Mouse (Mus musculus) ovary, adult 10 weeks (tissue): ENCODE results near the gene Hnrnpl. TPM values are rescaled to one million over a fixed set of nuclear protein-coding genes. Genes with fewer than 3 reads are reported as not detected.

ENCODE experiments used
- polyA plus RNA-seq: library from polyadenylated mRNA; stranded (reverse); fragments of 350-450 nt; fragmentation: Illumina TruSeq; extraction: RNeasy Lipid Tissue Mini Kit (QIAGEN cat#74804); gene quantifications from one replicate; pipeline ENCODE4 v1.2.3, GENCODE M21; 2014

Hnrnpl gene
- polyA plus RNA-seq, result 395 TPM

GRCm38 (mm10) chr7:28808221-28808941 is at the start of gene Hnrnpl:
Hnrnpl (plus strand) TSS chr7:28808541.

GRCm38 (mm10) chr7:28766173-28766879 is 42.0 kb upstream of the Hnrnpl start, which contains the start of gene Sirt2:
Sirt2 (plus strand) TSS chr7:28766735.

GRCm38 (mm10) chr7:28767462-28767965 is 40.8 kb upstream of the Hnrnpl start, which contains the start of gene Nfkbib:
Nfkbib (minus strand) TSS chr7:28767512.

GRCm38 (mm10) chr7:28788307-28789195 is 19.8 kb upstream of the Hnrnpl start, which contains the start of gene Rinl:
Rinl (plus strand) TSS chr7:28788969.

GRCm38 (mm10) chr7:28824941-28825685 is 16.8 kb downstream of the Hnrnpl start, which contains the start of gene Ech1:
Ech1 (plus strand) TSS chr7:28825217.

GRCm38 (mm10) chr7:28833723-28834347 is 25.5 kb downstream of the Hnrnpl start, which contains the start of gene Lgals4:
Lgals4 (plus strand) TSS chr7:28833854.

GRCm38 (mm10) chr7:28863540-28863939 is 55.2 kb downstream of the Hnrnpl start, which contains the start of gene Lgals7:
Lgals7 (plus strand) TSS chr7:28863853.

Other genes with a start within 250 kb of the Hnrnpl start
- gene Samd4b, start 210.4 kb upstream of the Hnrnpl start, polyA plus RNA-seq, result 23.7 TPM
- gene Pak4, start 210.4 kb upstream of the Hnrnpl start, polyA plus RNA-seq, result 0.94 TPM
- not detected for gene Acp7, start 177.2 kb upstream of the Hnrnpl start, polyA plus RNA-seq
- gene Fbxo27, start 115.7 kb upstream of the Hnrnpl start, polyA plus RNA-seq, result 0.51 TPM
- 1.2 TPM for gene Fbxo17, start 91.7 kb upstream of the Hnrnpl start, polyA plus RNA-seq
- gene Mrps12, start 66.7 kb upstream of the Hnrnpl start, polyA plus RNA-seq, result 19.0 TPM
- gene Sars2, start 66.5 kb upstream of the Hnrnpl start, polyA plus RNA-seq, result not detected
- not detected for gene Ccer2, start 52.4 kb upstream of the Hnrnpl start, polyA plus RNA-seq
- gene Sirt2, start 41.8 kb upstream of the Hnrnpl start, polyA plus RNA-seq, result 15.0 TPM
- gene Nfkbib, start 41.0 kb upstream of the Hnrnpl start, polyA plus RNA-seq, result not detected
- 1.2 TPM for gene Rinl, start 19.6 kb upstream of the Hnrnpl start, polyA plus RNA-seq
- 9.2 TPM for gene Ech1, start 16.7 kb downstream of the Hnrnpl start, polyA plus RNA-seq
- gene Lgals4, start 25.3 kb downstream of the Hnrnpl start, polyA plus RNA-seq, result not detected
- not detected for gene Lgals7, start 55.3 kb downstream of the Hnrnpl start, polyA plus RNA-seq
- gene Capn12, start 72.9 kb downstream of the Hnrnpl start, polyA plus RNA-seq, result not detected
- 33.7 TPM for gene Actn4, start 153.8 kb downstream of the Hnrnpl start, polyA plus RNA-seq
- 2.1 TPM for gene Eif3k, start 173.3 kb downstream of the Hnrnpl start, polyA plus RNA-seq
- gene Map4k1, start 173.5 kb downstream of the Hnrnpl start, polyA plus RNA-seq, result not detected